Mouse (Mus musculus): ENCODE measurements around the gene Golga5.

- no peak for TF ChIP-seq CTCF (conservative IDR thresholded peaks at IDR 0.05; ENCODE audit: low read length)
- no peak for TF ChIP-seq NANOG (IDR thresholded peaks at IDR 0.05; ENCODE audit: borderline replicate concordance, low read length)
Observed at GRCm38 (mm10) chr12:102540278-102540677, 71.3 kb downstream of the Golga5 start.
